Mouse (Mus musculus): ENCODE measurements around the gene L3mbtl1. TPM values are rescaled to one million over a fixed set of nuclear protein-coding genes. Genes with fewer than 3 reads are reported as not detected.

The L3mbtl1 gene
- polyA plus RNA-seq, 1 experiment from 2014 or later: 6.0 TPM

- Histone ChIP-seq H3K4me3 (replicated peaks) (no peak overlapping the region), H3K36me3 (no peaks in the 10 kb centered on the region), H3K4me2 (no peak overlapping the region), H3K9me3 (replicated peaks) (no peaks in the 10 kb centered on the region), H3K9ac (replicated peaks) (no peak overlapping the region), H3K27ac (replicated peaks) (no peak overlapping the region), H3K27me3 (replicated peaks) (peaks cover 22% of the 10 kb centered on the region), H3K4me1 (peaks cover 3% of the 10 kb centered on the region; the same call in 1 of the 2 replicates)
- no peak for ATAC-seq (ENCODE audit: low FRiP score)
- WGBS: 13% methylated on average over 5 of the region's 5 CpGs
Measured at GRCm38 (mm10) chr2:162924126-162924525, 19.1 kb upstream of the L3mbtl1 start.

DNA sequence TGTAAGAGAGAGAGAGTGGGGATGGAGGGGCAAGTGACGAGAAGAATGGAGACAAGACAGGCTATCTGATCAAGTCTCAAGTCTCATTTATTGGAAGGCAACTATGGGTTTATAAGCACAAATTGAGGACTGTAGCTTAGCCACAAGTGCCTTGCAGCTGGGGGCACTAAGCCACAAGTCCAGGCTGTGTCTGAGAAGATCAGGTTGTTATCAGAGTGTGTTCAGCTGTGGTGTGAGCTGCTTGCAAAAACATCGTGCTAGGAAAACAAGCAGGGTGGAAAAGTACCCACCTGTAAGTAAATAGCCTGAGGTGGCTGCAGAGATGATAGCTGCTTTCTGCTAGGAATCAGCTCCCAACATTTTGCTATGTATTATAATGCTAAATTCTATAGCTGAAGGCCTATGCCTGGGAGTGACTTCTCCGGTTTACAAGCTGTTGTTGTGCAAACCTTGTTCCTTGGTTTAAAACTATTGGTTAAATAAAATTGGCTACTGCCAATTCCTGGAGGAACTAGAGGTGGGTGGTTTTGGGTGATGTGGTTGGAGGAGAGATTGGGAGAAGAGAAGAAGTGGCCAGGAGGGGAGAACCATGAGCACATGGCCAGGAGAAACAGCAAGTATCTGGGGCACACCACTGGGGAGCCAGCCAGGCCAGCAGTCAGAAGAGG is 15.2 kb upstream of the L3mbtl1 start:
- H3K4me1 ChIP-seq: peaks cover 13% of the 10 kb centered on the region
- WGBS: 78% methylated on average over 3 of the region's 3 CpGs
- no peak overlapping the region for H3K4me2 ChIP-seq
- H3K27ac ChIP-seq (replicated peaks): no peak overlapping the region
- no peak for ATAC-seq (ENCODE audit: low FRiP score)
- no peaks in the 10 kb centered on the region for H3K36me3 ChIP-seq
- H3K9me3 ChIP-seq (replicated peaks): no peaks in the 10 kb centered on the region
- H3K4me3 ChIP-seq (replicated peaks): no peak overlapping the region
- H3K9ac ChIP-seq (replicated peaks): no peak overlapping the region
- H3K27me3 ChIP-seq (replicated peaks): peaks cover 14% of the 10 kb centered on the region; the same call in 1 of the 2 replicates

GRCm38 (mm10) chr2:162929704-162930103 is 13.6 kb upstream of the L3mbtl1 start:
- Histone ChIP-seq H3K4me2 (no peak overlapping the region), H3K9ac (replicated peaks) (no peak overlapping the region), H3K4me3 (replicated peaks) (no peak overlapping the region)

GRCm38 (mm10) chr2:162930516-162931122 is 12.7 kb upstream of the L3mbtl1 start:
- Histone ChIP-seq H3K9me3 (replicated peaks) (no peaks in the 10 kb centered on the region), H3K9ac (replicated peaks) (peak overlapping the region; percentile 100), H3K4me3 (replicated peaks) (peak overlapping the region; percentile 99), H3K27me3 (replicated peaks) (peaks cover 14% of the 10 kb centered on the region; the same call in 1 of the 2 replicates), H3K4me2 (peak overlapping the region; percentile 82), H3K27ac (replicated peaks) (peak overlapping the region; percentile 100), H3K36me3 (peaks cover 21% of the 10 kb centered on the region), H3K4me1 (peaks cover 19% of the 10 kb centered on the region)
- ATAC-seq (ENCODE audit: low FRiP score): no peak; the same call in 1 of the 2 replicates
- WGBS: under 1% methylated on average over 18 of the region's 18 CpGs

More at GRCm38 (mm10) chr2:162929704-162930103, 13.6 kb upstream of the L3mbtl1 start:
- H3K27ac ChIP-seq (replicated peaks): no peak overlapping the region
- H3K36me3 ChIP-seq: peaks cover 13% of the 10 kb centered on the region
- no peak for ATAC-seq (ENCODE audit: low FRiP score)
- 78% methylated on average over 3 of the region's 3 CpGs for WGBS
- peaks cover 19% of the 10 kb centered on the region for H3K4me1 ChIP-seq
- peaks cover 14% of the 10 kb centered on the region; the same call in 1 of the 2 replicates for H3K27me3 ChIP-seq (replicated peaks)
- no peaks in the 10 kb centered on the region for H3K9me3 ChIP-seq (replicated peaks)

DNA sequence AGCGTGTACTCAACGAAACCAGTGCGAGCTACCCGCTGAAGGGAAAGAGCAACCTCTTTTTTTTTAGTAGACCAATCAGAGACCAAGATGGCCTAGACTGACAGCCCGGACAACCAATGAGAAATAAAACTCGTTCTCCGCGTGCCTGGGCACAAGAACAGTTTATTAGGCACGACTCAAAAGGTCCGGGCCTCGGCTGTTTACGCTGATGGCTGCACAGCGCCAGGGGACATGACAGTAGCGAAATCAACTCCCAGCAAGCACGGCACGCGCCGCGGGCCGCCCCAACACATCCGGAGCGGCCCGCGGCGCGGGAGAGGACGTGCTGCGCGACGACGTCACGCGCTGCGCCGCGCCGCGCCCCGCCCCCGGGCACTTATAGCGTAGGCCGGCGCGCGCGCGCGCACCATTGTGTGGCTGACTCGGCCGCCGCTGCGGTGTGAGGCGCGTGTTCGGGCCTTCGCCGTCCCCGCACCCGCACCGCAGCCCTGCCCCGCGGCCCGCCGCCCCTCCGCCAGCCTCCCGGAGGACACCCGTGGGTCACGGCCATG is 12.1 kb upstream of the L3mbtl1 start, which contains the start of gene Srsf6:
Gene Srsf6, plus strand, starts transcription at position 406 of the 551 bp plus-strand sequence.
- peak; percentile 94 for ATAC-seq (ENCODE audit: low FRiP score)
- under 1% methylated on average over 59 of the region's 68 CpGs for WGBS

GRCm38 (mm10) chr2:162931674-162932650 is 11.3 kb upstream of the L3mbtl1 start:
- Histone ChIP-seq H3K9ac (replicated peaks) (peak overlapping the region; percentile 100), H3K4me2 (peak overlapping the region; percentile 82), H3K4me1 (peaks cover 19% of the 10 kb centered on the region), H3K4me3 (replicated peaks) (peak overlapping the region; percentile 99), H3K27ac (replicated peaks) (peak overlapping the region; percentile 100), H3K36me3 (peaks cover 33% of the 10 kb centered on the region), H3K27me3 (replicated peaks) (peaks cover 14% of the 10 kb centered on the region; the same call in 1 of the 2 replicates), H3K9me3 (replicated peaks) (no peaks in the 10 kb centered on the region)
- peak; percentile 64 for ATAC-seq (ENCODE audit: low FRiP score)
- under 1% methylated on average over 55 of the region's 103 CpGs for WGBS

More for the DNA sequence above, 12.1 kb upstream of the L3mbtl1 start, which contains the start of gene Srsf6:
- Histone ChIP-seq H3K4me3 (replicated peaks) (peak within 1 kb of the TSS; percentile 99), H3K9me3 (replicated peaks) (no peaks in the 10 kb centered on the region), H3K27me3 (replicated peaks) (peaks cover 14% of the 10 kb centered on the region; the same call in 1 of the 2 replicates), H3K36me3 (peaks cover 26% of the 10 kb centered on the region), H3K27ac (replicated peaks) (peak within 1 kb of the TSS; percentile 100), H3K9ac (replicated peaks) (peak within 1 kb of the TSS; percentile 100), H3K4me2 (peak within 1 kb of the TSS; percentile 82), H3K4me1 (peaks cover 19% of the 10 kb centered on the region)

- Histone ChIP-seq H3K36me3 (peaks cover 39% of the 10 kb centered on the region), H3K9me3 (replicated peaks) (no peaks in the 10 kb centered on the region), H3K27me3 (replicated peaks) (peaks cover 14% of the 10 kb centered on the region; the same call in 1 of the 2 replicates), H3K9ac (replicated peaks) (peak overlapping the region; percentile 100), H3K4me3 (replicated peaks) (peak overlapping the region; percentile 99), H3K4me2 (peak overlapping the region; percentile 82), H3K4me1 (peaks cover 19% of the 10 kb centered on the region), H3K27ac (replicated peaks) (no peak overlapping the region)
- 50% methylated on average over 4 of the region's 4 CpGs for WGBS
- no peak for ATAC-seq (ENCODE audit: low FRiP score)
Measured at GRCm38 (mm10) chr2:162932706-162933105, 10.6 kb upstream of the L3mbtl1 start.

DNA sequence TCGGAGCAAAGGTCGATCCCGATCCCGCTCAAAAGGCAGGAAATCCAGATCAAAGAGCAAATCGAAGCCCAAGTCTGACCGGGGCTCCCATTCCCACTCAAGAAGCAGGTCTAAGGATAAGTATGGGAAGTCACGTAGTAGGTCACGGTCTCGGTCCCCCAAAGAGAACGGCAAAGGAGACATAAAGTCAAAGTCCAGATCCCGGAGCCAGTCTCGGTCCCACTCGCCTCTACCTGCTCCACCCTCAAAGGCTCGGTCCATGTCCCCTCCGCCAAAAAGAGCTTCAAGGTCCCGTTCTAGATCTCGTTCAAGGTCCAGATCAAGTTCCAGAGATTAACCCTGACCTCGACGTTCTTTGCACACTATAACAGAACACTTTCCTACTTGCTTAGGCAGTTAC is 8.9 kb upstream of the L3mbtl1 start:
- 96% methylated on average over 19 of the region's 19 CpGs for WGBS
- H3K9me3 ChIP-seq (replicated peaks): no peaks in the 10 kb centered on the region
- no peaks in the 10 kb centered on the region; the same call in 1 of the 2 replicates for H3K27me3 ChIP-seq (replicated peaks)
- peaks cover 53% of the 10 kb centered on the region for H3K36me3 ChIP-seq
- no peak for ATAC-seq (ENCODE audit: low FRiP score)
- no peak overlapping the region for H3K4me2 ChIP-seq
- peaks cover 19% of the 10 kb centered on the region for H3K4me1 ChIP-seq
- H3K9ac ChIP-seq (replicated peaks): no peak overlapping the region
- no peak overlapping the region for H3K27ac ChIP-seq (replicated peaks)
- H3K4me3 ChIP-seq (replicated peaks): no peak overlapping the region

DNA sequence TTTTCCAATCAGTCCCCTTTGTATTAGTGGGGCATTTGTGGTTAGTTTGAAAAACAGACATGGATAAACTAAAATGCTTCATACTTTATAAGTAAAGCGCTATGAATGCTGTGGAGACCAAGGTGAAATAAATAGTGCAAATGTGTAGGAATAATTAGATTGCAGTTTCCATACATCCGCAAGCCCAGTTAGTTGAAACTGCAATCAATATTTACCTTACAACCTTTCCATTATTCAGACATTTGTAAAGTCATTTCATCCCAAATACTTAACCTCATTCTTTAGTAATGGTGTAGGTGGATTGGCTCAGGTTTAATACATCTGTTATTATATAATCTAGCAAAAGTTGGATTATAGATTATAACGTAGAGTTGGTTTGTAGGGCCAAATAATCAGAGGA is 7.6 kb upstream of the L3mbtl1 start:
- H3K4me2 ChIP-seq: no peak overlapping the region
- H3K9me3 ChIP-seq (replicated peaks): no peaks in the 10 kb centered on the region
- H3K27ac ChIP-seq (replicated peaks): no peak overlapping the region
- no peak overlapping the region for H3K4me3 ChIP-seq (replicated peaks)
- no peak overlapping the region for H3K9ac ChIP-seq (replicated peaks)
- peaks cover 15% of the 10 kb centered on the region for H3K4me1 ChIP-seq
- peaks cover 65% of the 10 kb centered on the region for H3K36me3 ChIP-seq
- no peak for ATAC-seq (ENCODE audit: low FRiP score)
- no peaks in the 10 kb centered on the region for H3K27me3 ChIP-seq (replicated peaks)
- 97% methylated on average over 3 of the region's 3 CpGs for WGBS

DNA sequence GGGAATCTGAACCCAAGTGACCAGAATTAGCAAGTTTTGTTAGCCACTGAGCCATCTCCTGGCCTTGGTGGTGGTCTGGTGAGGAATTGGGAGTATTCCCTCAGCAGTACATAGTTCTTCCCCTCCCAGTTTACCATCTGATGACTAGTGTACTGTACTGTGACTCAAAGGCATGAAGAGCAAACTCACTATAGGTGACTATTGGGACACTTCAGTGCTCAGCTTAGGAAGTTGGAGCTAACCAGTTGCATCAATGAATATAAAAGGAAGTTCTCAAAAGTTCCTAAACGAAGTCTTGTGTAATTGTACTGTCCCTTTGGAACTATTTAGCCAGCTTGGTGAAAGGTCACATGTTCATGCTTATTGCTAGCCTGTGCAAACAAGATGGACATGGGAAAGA is 3.7 kb upstream of the L3mbtl1 start:
- ATAC-seq (ENCODE audit: low FRiP score): no peak
- H3K9ac ChIP-seq (replicated peaks): no peak overlapping the region
- H3K27ac ChIP-seq (replicated peaks): no peak overlapping the region
- H3K4me1 ChIP-seq: peaks cover 19% of the 10 kb centered on the region
- H3K9me3 ChIP-seq (replicated peaks): no peaks in the 10 kb centered on the region
- peaks cover 2% of the 10 kb centered on the region; the same call in 1 of the 2 replicates for H3K27me3 ChIP-seq (replicated peaks)
- H3K36me3 ChIP-seq: peaks cover 60% of the 10 kb centered on the region
- H3K4me3 ChIP-seq (replicated peaks): no peak overlapping the region
- H3K4me2 ChIP-seq: no peak overlapping the region
- 76% methylated on average over 1 of the region's 1 CpGs for WGBS

DNA sequence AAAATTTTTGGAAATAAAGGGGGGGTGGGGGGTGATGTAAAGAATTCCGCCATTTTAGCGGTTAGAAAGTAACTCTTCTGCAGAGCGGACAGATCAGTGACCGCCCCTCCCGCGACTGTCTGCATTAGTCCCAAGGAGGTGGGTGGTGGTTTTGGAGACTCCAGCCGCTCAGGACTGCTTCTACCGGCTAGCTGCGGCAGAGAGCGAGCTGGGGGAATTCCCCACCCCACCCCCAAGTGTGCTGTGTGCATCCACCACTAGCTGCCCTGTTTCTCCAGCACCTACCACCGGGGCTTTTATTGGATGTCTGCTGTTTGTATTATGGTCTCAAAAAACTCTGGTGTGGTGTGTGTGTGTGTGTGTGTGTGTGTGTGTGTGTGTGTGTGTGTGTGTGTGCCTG is 659 bp downstream of the L3mbtl1 start:
- H3K27ac ChIP-seq (replicated peaks): no peak overlapping the region
- WGBS: 12% methylated on average over 11 of the region's 11 CpGs
- 0 out of 2 replicates have a peak, but pooled peaks have one; percentile 17 for ATAC-seq (ENCODE audit: low FRiP score)

More for the DNA sequence above, 659 bp downstream of the L3mbtl1 start:
- Histone ChIP-seq H3K27me3 (replicated peaks) (peaks cover 4% of the 10 kb centered on the region; the same call in 1 of the 2 replicates), H3K4me1 (peaks cover 19% of the 10 kb centered on the region), H3K9ac (replicated peaks) (peak overlapping the region; percentile 69), H3K9me3 (replicated peaks) (no peaks in the 10 kb centered on the region), H3K4me2 (peak overlapping the region; percentile 95), H3K36me3 (peaks cover 24% of the 10 kb centered on the region), H3K4me3 (replicated peaks) (peak overlapping the region; percentile 70)

All from neural tube, embryonic 15.5 days (tissue).